Mouse (Mus musculus) heart, adult 2 months (tissue): ENCODE results near the gene Chchd3.

Experiments
- EP300 ChIP-seq: fragments of 200-500 bp; IDR thresholded peaks from 2 replicates; pipeline ENCODE4 v1.6.1; 2011; ENCODE audit warnings: low read depth, low read length, control low read depth; ENCODE audit not compliant: insufficient read depth
- POLR2A ChIP-seq: fragments of 200-500 bp; IDR thresholded peaks from 2 replicates; pipeline ENCODE4 v1.6.1; 2011; ENCODE audit warnings: mild to moderate bottlenecking, low read depth, low read length, control low read depth; ENCODE audit not compliant: insufficient read depth

- TF ChIP-seq POLR2A, result no peak
- TF ChIP-seq EP300, result no peak
These were observed 38.8 kb upstream of the Chchd3 start for GRCm38 (mm10) chr6:33098903-33099302.
